Mouse (Mus musculus): ENCODE measurements around the gene Twf1. TPM values are rescaled to one million over a fixed set of nuclear protein-coding genes. Genes with fewer than 3 reads are reported as not detected.

The Twf1 gene
- polyA plus RNA-seq, 1 experiment from 2014 or later = 97.7 TPM

GRCm38 (mm10) chr15:94600145-94600707 is 10.5 kb upstream of the Twf1 start:
- Histone ChIP-seq H3K4me2 (replicated peaks) (no peak overlapping the region), H3K36me3 (no peaks in the 10 kb centered on the region), H3K27ac (no peak overlapping the region), H3K27me3 (replicated peaks) (no peaks in the 10 kb centered on the region), H3K9ac (no peak overlapping the region), H3K4me1 (no peaks in the 10 kb centered on the region), H3K4me3 (no peak overlapping the region), H3K9me3 (no peaks in the 10 kb centered on the region)
- no peak for ATAC-seq (ENCODE audit: low FRiP score, low read depth)
- 77% methylated on average over 11 of the region's 11 CpGs for WGBS

- H3K4me2 ChIP-seq (replicated peaks) = no peak overlapping the region
- no peaks in the 10 kb centered on the region for H3K27me3 ChIP-seq (replicated peaks)
- H3K9me3 ChIP-seq = no peaks in the 10 kb centered on the region
- 84% methylated on average over 1 of the region's 1 CpGs for WGBS
- no peak overlapping the region for H3K27ac ChIP-seq
- H3K9ac ChIP-seq = no peak overlapping the region
- no peak for ATAC-seq (ENCODE audit: low FRiP score, low read depth)
- H3K36me3 ChIP-seq = no peaks in the 10 kb centered on the region
- H3K4me3 ChIP-seq = no peak overlapping the region
- H3K4me1 ChIP-seq = peaks cover 1% of the 10 kb centered on the region; the same call in 1 of the 2 replicates
Measured at GRCm38 (mm10) chr15:94593586-94593985, 3.9 kb upstream of the Twf1 start.

GRCm38 (mm10) chr15:94591356-94591755 is 1.7 kb upstream of the Twf1 start:
- peaks cover 5% of the 10 kb centered on the region; the same call in 1 of the 2 replicates for H3K4me1 ChIP-seq
- no peak overlapping the region for H3K4me2 ChIP-seq (replicated peaks)
- no peaks in the 10 kb centered on the region for H3K36me3 ChIP-seq
- H3K9ac ChIP-seq = no peak overlapping the region
- no peaks in the 10 kb centered on the region for H3K9me3 ChIP-seq
- ATAC-seq (ENCODE audit: low FRiP score, low read depth) = no peak
- H3K4me3 ChIP-seq = no peak overlapping the region
- no peak overlapping the region for H3K27ac ChIP-seq
- WGBS = 64% methylated on average over 4 of the region's 4 CpGs
- H3K27me3 ChIP-seq (replicated peaks) = no peaks in the 10 kb centered on the region

GRCm38 (mm10) chr15:94590083-94590482 is 394 bp upstream of the Twf1 start:
- Histone ChIP-seq H3K4me3 (peak overlapping the region; percentile 87), H3K27me3 (replicated peaks) (no peaks in the 10 kb centered on the region), H3K36me3 (peaks cover 7% of the 10 kb centered on the region), H3K9ac (no peak overlapping the region; the same call in 1 of the 2 replicates), H3K27ac (no peak overlapping the region), H3K4me2 (replicated peaks) (peak overlapping the region; percentile 83), H3K9me3 (no peaks in the 10 kb centered on the region), H3K4me1 (peaks cover 5% of the 10 kb centered on the region; the same call in 1 of the 2 replicates)
- ATAC-seq (ENCODE audit: low FRiP score, low read depth) = peak; percentile 22; the same call in 1 of the 2 replicates
- WGBS = 14% methylated on average over 8 of the region's 8 CpGs

- Histone ChIP-seq H3K4me2 (replicated peaks) (peak overlapping the region; percentile 83), H3K36me3 (peaks cover 27% of the 10 kb centered on the region), H3K9me3 (no peaks in the 10 kb centered on the region), H3K4me1 (peaks cover 5% of the 10 kb centered on the region; the same call in 1 of the 2 replicates), H3K27me3 (replicated peaks) (no peaks in the 10 kb centered on the region), H3K9ac (0 out of 2 replicates have a peak overlapping the region, but pooled peaks have one; percentile 29), H3K27ac (no peak overlapping the region), H3K4me3 (no peak overlapping the region)
- no peak for ATAC-seq (ENCODE audit: low FRiP score, low read depth)
- WGBS = 87% methylated on average over 9 of the region's 9 CpGs
Measured at GRCm38 (mm10) chr15:94587826-94588715, 1.6 kb downstream of the Twf1 start.

- no peak for ATAC-seq (ENCODE audit: low FRiP score, low read depth)
- Histone ChIP-seq H3K27me3 (replicated peaks) (no peaks in the 10 kb centered on the region), H3K27ac (no peak overlapping the region), H3K4me1 (peaks cover 5% of the 10 kb centered on the region; the same call in 1 of the 2 replicates), H3K9me3 (no peaks in the 10 kb centered on the region), H3K4me2 (replicated peaks) (no peak overlapping the region), H3K36me3 (peaks cover 57% of the 10 kb centered on the region), H3K4me3 (no peak overlapping the region), H3K9ac (no peak overlapping the region)
- WGBS = 81% methylated on average over 4 of the region's 4 CpGs
Measured at GRCm38 (mm10) chr15:94584738-94585137, 5.0 kb downstream of the Twf1 start.

- WGBS = 86% methylated on average over 10 of the region's 10 CpGs
- Histone ChIP-seq H3K9me3 (no peaks in the 10 kb centered on the region), H3K4me2 (replicated peaks) (no peak overlapping the region), H3K4me3 (no peak overlapping the region), H3K27ac (no peak overlapping the region), H3K36me3 (peaks cover 66% of the 10 kb centered on the region), H3K4me1 (no peaks in the 10 kb centered on the region), H3K9ac (no peak overlapping the region), H3K27me3 (replicated peaks) (no peaks in the 10 kb centered on the region)
- ATAC-seq (ENCODE audit: low FRiP score, low read depth) = no peak
Measured at GRCm38 (mm10) chr15:94583153-94583552, 6.5 kb downstream of the Twf1 start.

GRCm38 (mm10) chr15:94582000-94582593 is 7.6 kb downstream of the Twf1 start:
- Histone ChIP-seq H3K4me3 (no peak overlapping the region), H3K27ac (no peak overlapping the region), H3K4me2 (replicated peaks) (no peak overlapping the region), H3K9ac (no peak overlapping the region), H3K9me3 (no peaks in the 10 kb centered on the region), H3K27me3 (replicated peaks) (no peaks in the 10 kb centered on the region), H3K4me1 (no peaks in the 10 kb centered on the region), H3K36me3 (peaks cover 68% of the 10 kb centered on the region)
- WGBS = 28% methylated on average over 7 of the region's 7 CpGs
- ATAC-seq (ENCODE audit: low FRiP score, low read depth) = no peak

- Histone ChIP-seq H3K36me3 (peaks cover 10% of the 10 kb centered on the region), H3K9ac (no peak overlapping the region), H3K4me2 (replicated peaks) (no peak overlapping the region), H3K9me3 (no peaks in the 10 kb centered on the region), H3K27ac (no peak overlapping the region), H3K27me3 (replicated peaks) (no peaks in the 10 kb centered on the region), H3K4me1 (no peaks in the 10 kb centered on the region), H3K4me3 (no peak overlapping the region)
- WGBS = 36% methylated on average over 4 of the region's 4 CpGs
- no peak for ATAC-seq (ENCODE audit: low FRiP score, low read depth)
Measured at GRCm38 (mm10) chr15:94574566-94575268, 15.0 kb downstream of the Twf1 start.

GRCm38 (mm10) chr15:94572746-94573145 is 16.9 kb downstream of the Twf1 start:
- WGBS = 68% methylated on average over 8 of the region's 8 CpGs
- Histone ChIP-seq H3K4me3 (no peak overlapping the region), H3K27ac (no peak overlapping the region), H3K4me2 (replicated peaks) (no peak overlapping the region), H3K4me1 (no peaks in the 10 kb centered on the region), H3K9me3 (no peaks in the 10 kb centered on the region), H3K36me3 (no peaks in the 10 kb centered on the region), H3K9ac (no peak overlapping the region), H3K27me3 (replicated peaks) (no peaks in the 10 kb centered on the region)
- ATAC-seq (ENCODE audit: low FRiP score, low read depth) = no peak

- H3K9me3 ChIP-seq = no peaks in the 10 kb centered on the region
- no peak overlapping the region for H3K4me2 ChIP-seq (replicated peaks)
- H3K4me3 ChIP-seq = no peak overlapping the region
- H3K36me3 ChIP-seq = no peaks in the 10 kb centered on the region
- no peak for ATAC-seq (ENCODE audit: low FRiP score, low read depth)
- no peaks in the 10 kb centered on the region for H3K4me1 ChIP-seq
- no peak overlapping the region for H3K9ac ChIP-seq
- H3K27ac ChIP-seq = no peak overlapping the region
- no peaks in the 10 kb centered on the region for H3K27me3 ChIP-seq (replicated peaks)
- WGBS = 88% methylated on average over 4 of the region's 4 CpGs
Measured at GRCm38 (mm10) chr15:94571501-94571900, 18.2 kb downstream of the Twf1 start.
